Mouse (Mus musculus): ENCODE measurements around the gene Tmem141.

Gene Tmem141

GRCm38 (mm10) chr2:25607761-25608622, 13.8 kb downstream of the Tmem141 start, which contains the start of gene Rabl6:
TSS of gene Rabl6 (minus strand) at chr2:25608521.
- DNase-seq (ENCODE audit: low read depth, low spot score) = peak; percentile 80

GRCm38 (mm10) chr2:25602526-25602925, 19.3 kb downstream of the Tmem141 start:
- no peak for DNase-seq (ENCODE audit: low read depth, low spot score)

GRCm38 (mm10) chr2:25600037-25600436, 21.8 kb downstream of the Tmem141 start:
- DNase-seq (ENCODE audit: low read depth, low spot score) = no peak

- DNase-seq (ENCODE audit: low read depth, low spot score) = no peak
These were observed 23.1 kb downstream of the Tmem141 start for GRCm38 (mm10) chr2:25598749-25599148.

- no peak for DNase-seq (ENCODE audit: low read depth, low spot score)
These were observed 24.9 kb downstream of the Tmem141 start for GRCm38 (mm10) chr2:25596765-25597510.

GRCm38 (mm10) chr2:25591863-25592262, 29.9 kb downstream of the Tmem141 start:
- DNase-seq (ENCODE audit: low read depth, low spot score) = no peak

GRCm38 (mm10) chr2:25588227-25588907, 33.4 kb downstream of the Tmem141 start:
- DNase-seq (ENCODE audit: low read depth, low spot score) = no peak

- DNase-seq (ENCODE audit: low read depth, low spot score) = no peak
These were observed 34.5 kb downstream of the Tmem141 start for GRCm38 (mm10) chr2:25587290-25587689.

GRCm38 (mm10) chr2:25585601-25586000, 36.2 kb downstream of the Tmem141 start:
- DNase-seq (ENCODE audit: low read depth, low spot score) = no peak

- DNase-seq (ENCODE audit: low read depth, low spot score) = no peak
These were observed 36.9 kb downstream of the Tmem141 start for GRCm38 (mm10) chr2:25584856-25585255.

GRCm38 (mm10) chr2:25584152-25584551, 37.7 kb downstream of the Tmem141 start:
- DNase-seq (ENCODE audit: low read depth, low spot score) = no peak

- DNase-seq (ENCODE audit: low read depth, low spot score) = no peak
These were observed 38.2 kb downstream of the Tmem141 start for GRCm38 (mm10) chr2:25583571-25583970.

GRCm38 (mm10) chr2:25583120-25583481, 38.7 kb downstream of the Tmem141 start:
- no peak for DNase-seq (ENCODE audit: low read depth, low spot score)

- DNase-seq (ENCODE audit: low read depth, low spot score) = no peak
These were observed 39.2 kb downstream of the Tmem141 start for GRCm38 (mm10) chr2:25582466-25583119.

- DNase-seq (ENCODE audit: low read depth, low spot score) = no peak
These were observed 39.9 kb downstream of the Tmem141 start for GRCm38 (mm10) chr2:25581901-25582301.

GRCm38 (mm10) chr2:25581294-25581864, 40.4 kb downstream of the Tmem141 start, which contains the start of gene Ajm1:
TSS of gene Ajm1 (minus strand) at chr2:25581757.
- DNase-seq (ENCODE audit: low read depth, low spot score) = no peak

- no peak for DNase-seq (ENCODE audit: low read depth, low spot score)
These were observed 41.1 kb downstream of the Tmem141 start for GRCm38 (mm10) chr2:25580621-25581101.

- no peak for DNase-seq (ENCODE audit: low read depth, low spot score)
These were observed 41.9 kb downstream of the Tmem141 start for GRCm38 (mm10) chr2:25579737-25580460.

GRCm38 (mm10) chr2:25578796-25579736, 42.7 kb downstream of the Tmem141 start:
- no peak for DNase-seq (ENCODE audit: low read depth, low spot score)
